Mouse (Mus musculus) forebrain, embryonic 13.5 days (tissue): ENCODE measurements around the gene Loxl1. TPM values are rescaled to one million over a fixed set of nuclear protein-coding genes. Genes with fewer than 3 reads are reported as not detected.

Experiments used
- ATAC-seq: fragments of 200-750 bp; cut with Nextera tagmentation; 2 replicates; pipeline ENCODE4 v1.8.0; 2017
- H3K27ac ChIP-seq: fragments of 300-500 bp; sonication (generic); 2 replicates; pipeline ENCODE4 v1.5.1; 2015; ENCODE audit warnings: inconsistent platforms, mild to moderate bottlenecking, moderate library complexity
- H3K27me3 ChIP-seq: fragments of 300-500 bp; sonication (generic); 2 replicates; pipeline ENCODE4 v1.6.1; 2015; ENCODE audit warnings: mild to moderate bottlenecking, inconsistent platforms
- H3K36me3 ChIP-seq: fragments of 300-500 bp; sonication (generic); 2 replicates; pipeline ENCODE4 v1.6.1; 2015; ENCODE audit warnings: mild to moderate bottlenecking, inconsistent platforms; ENCODE audit not compliant: poor library complexity, severe bottlenecking
- H3K4me1 ChIP-seq: fragments of 300-500 bp; sonication (generic); 2 replicates; pipeline ENCODE4 v1.6.1; 2015; ENCODE audit warnings: inconsistent platforms
- H3K4me2 ChIP-seq: fragments of 300-500 bp; sonication (generic); 2 replicates; pipeline ENCODE4 v1.6.1; 2015; ENCODE audit warnings: inconsistent platforms, mild to moderate bottlenecking, moderate library complexity
- H3K4me3 ChIP-seq: fragments of 300-500 bp; sonication (generic); 2 replicates; pipeline ENCODE4 v1.5.1; 2015; ENCODE audit warnings: mild to moderate bottlenecking, inconsistent platforms
- H3K9ac ChIP-seq: fragments of 300-500 bp; sonication (generic); 2 replicates; pipeline ENCODE4 v1.6.1; 2015; ENCODE audit warnings: mild to moderate bottlenecking, inconsistent platforms
- H3K9me3 ChIP-seq: fragments of 300-500 bp; sonication (generic); replicated peaks from 2 replicates; pipeline ENCODE4 v1.6.1; 2016; ENCODE audit warnings: inconsistent platforms
- WGBS: fragments of 180-500 bp; shearing (Covaris S2); methylation state at CpG from one replicate; pipeline ENCODE4 v1.1.7; 2015; 5-methylcytosine and 5-hydroxymethylcytosine counted together
- polyA plus RNA-seq: library from polyadenylated mRNA; unstranded; fragments of >200 nt; fragmentation: Nextera tagmentation; extraction: Ambion mirVana; gene quantifications from 2 replicates; pipeline ENCODE4 v1.2.1, GENCODE M21; 2015

Loxl1 gene
- polyA plus RNA-seq, 1 experiment from 2014 or later, result 5.0 TPM

GRCm38 (mm10) chr9:58310043-58310660, 2.8 kb downstream of the Loxl1 start:
- 79% methylated on average over 14 of the region's 14 CpGs for WGBS

GRCm38 (mm10) chr9:58308395-58308794, 4.6 kb downstream of the Loxl1 start:
- H3K36me3 ChIP-seq, result no peaks in the 10 kb centered on the region
- H3K4me1 ChIP-seq, result peaks cover 39% of the 10 kb centered on the region
- H3K4me2 ChIP-seq, result no peak overlapping the region
- H3K4me3 ChIP-seq, result no peak overlapping the region
- no peak for ATAC-seq
- no peak overlapping the region for H3K27ac ChIP-seq
- no peaks in the 10 kb centered on the region for H3K9me3 ChIP-seq
- 24% methylated on average over 6 of the region's 6 CpGs for WGBS
- peaks cover 29% of the 10 kb centered on the region for H3K27me3 ChIP-seq
- H3K9ac ChIP-seq, result no peak overlapping the region

More at GRCm38 (mm10) chr9:58310043-58310660, 2.8 kb downstream of the Loxl1 start:
- Histone ChIP-seq H3K36me3 (no peaks in the 10 kb centered on the region), H3K4me3 (no peak overlapping the region), H3K27ac (no peak overlapping the region), H3K9me3 (no peaks in the 10 kb centered on the region), H3K9ac (no peak overlapping the region), H3K4me2 (peak overlapping the region; percentile 10; the same call in 1 of the 2 replicates), H3K4me1 (peaks cover 48% of the 10 kb centered on the region), H3K27me3 (peaks cover 35% of the 10 kb centered on the region)
- ATAC-seq, result no peak

DNA sequence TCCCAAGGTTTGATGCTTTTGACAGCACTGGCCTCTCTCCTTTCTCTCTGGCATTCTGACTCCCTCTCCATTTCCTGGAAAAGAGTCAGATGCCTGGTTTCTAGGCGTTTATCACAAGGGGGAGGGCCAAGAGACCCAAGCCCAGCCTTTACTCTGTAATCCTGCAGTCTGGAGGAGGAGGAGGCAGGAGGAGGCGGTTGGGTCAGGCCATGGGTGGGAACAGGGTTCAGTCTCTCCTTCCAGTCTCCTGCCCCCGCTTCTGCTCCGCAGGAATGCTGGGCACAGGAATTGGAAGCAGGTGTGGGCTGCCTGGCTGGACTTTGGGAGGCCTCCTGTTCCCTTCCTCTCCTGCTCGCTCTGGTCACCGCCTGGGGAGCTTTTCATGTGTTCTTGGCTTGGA, 7.3 kb downstream of the Loxl1 start:
- Histone ChIP-seq H3K4me2 (no peak overlapping the region), H3K9me3 (no peaks in the 10 kb centered on the region), H3K27me3 (0 out of 2 replicates have a peak, but pooled peaks cover 5% of the 10 kb centered on the region), H3K36me3 (no peaks in the 10 kb centered on the region), H3K4me1 (peaks cover 20% of the 10 kb centered on the region), H3K27ac (no peak overlapping the region), H3K9ac (no peak overlapping the region), H3K4me3 (no peak overlapping the region)
- WGBS, result 22% methylated on average over 6 of the region's 6 CpGs
- no peak for ATAC-seq

DNA sequence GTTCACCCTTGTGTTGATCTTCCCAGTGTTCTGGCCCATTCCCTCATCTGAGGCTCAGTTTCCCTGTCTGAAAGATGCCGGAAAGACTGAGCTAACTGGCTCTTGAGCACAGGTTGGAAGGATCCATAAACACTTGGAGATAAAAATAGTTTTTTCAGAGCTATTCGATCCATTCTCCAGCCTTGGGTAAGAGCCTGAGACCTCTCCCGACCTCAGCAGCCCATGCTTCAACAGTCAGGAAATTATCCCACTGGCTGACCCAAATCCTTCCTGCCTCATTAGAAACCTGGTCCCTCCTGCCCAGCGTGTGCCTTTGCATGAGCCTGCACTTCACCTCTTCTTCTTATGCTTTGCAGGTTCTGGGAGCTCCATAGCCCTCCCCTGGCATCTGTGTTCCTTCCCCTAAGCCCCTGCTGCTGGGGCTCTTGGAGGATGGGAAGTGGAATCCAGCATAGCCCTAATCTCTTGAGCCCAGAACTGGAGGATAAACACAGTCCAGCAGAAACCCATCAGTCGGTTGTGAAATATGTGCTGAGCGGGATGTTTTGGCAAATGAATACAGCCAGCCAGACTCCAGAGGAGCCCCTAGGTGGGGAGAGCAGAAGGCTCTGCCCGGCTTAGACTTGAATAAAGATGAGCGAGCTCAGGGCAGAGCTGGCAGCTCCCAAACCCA, 9.3 kb downstream of the Loxl1 start:
- ATAC-seq, result no peak

DNA sequence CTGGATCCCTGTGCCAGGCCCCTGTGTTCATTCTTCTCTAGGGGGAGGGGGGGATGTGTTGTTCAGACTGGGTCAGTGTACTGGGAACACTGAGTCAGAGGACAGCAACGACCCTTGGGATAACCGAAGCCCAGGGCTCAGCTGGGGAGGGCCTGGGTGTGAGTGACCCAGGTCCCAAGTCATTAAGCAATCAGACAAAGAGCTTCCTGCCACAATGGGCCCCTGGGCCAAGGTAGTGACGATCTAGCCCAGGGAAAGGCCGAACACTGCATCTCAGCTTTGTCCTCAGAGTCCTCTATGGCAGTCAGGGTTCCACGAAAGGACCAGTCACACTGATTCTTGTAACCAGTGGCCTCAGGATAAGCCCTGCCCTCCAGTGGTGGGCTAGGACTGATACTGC, 9.9 kb downstream of the Loxl1 start:
- H3K27me3 ChIP-seq, result no peaks in the 10 kb centered on the region
- 58% methylated on average over 5 of the region's 5 CpGs for WGBS
- H3K9me3 ChIP-seq, result no peaks in the 10 kb centered on the region
- H3K36me3 ChIP-seq, result no peaks in the 10 kb centered on the region
- H3K4me3 ChIP-seq, result no peak overlapping the region
- H3K4me1 ChIP-seq, result peaks cover 7% of the 10 kb centered on the region
- no peak for ATAC-seq
- no peak overlapping the region for H3K4me2 ChIP-seq
- no peak overlapping the region for H3K9ac ChIP-seq
- no peak overlapping the region for H3K27ac ChIP-seq

More for the DNA sequence above, 9.3 kb downstream of the Loxl1 start:
- 67% methylated on average over 8 of the region's 8 CpGs for WGBS
- Histone ChIP-seq H3K9me3 (no peaks in the 10 kb centered on the region), H3K4me2 (no peak overlapping the region), H3K27me3 (no peaks in the 10 kb centered on the region), H3K4me1 (peaks cover 14% of the 10 kb centered on the region), H3K36me3 (no peaks in the 10 kb centered on the region), H3K27ac (no peak overlapping the region), H3K9ac (no peak overlapping the region), H3K4me3 (no peak overlapping the region)

DNA sequence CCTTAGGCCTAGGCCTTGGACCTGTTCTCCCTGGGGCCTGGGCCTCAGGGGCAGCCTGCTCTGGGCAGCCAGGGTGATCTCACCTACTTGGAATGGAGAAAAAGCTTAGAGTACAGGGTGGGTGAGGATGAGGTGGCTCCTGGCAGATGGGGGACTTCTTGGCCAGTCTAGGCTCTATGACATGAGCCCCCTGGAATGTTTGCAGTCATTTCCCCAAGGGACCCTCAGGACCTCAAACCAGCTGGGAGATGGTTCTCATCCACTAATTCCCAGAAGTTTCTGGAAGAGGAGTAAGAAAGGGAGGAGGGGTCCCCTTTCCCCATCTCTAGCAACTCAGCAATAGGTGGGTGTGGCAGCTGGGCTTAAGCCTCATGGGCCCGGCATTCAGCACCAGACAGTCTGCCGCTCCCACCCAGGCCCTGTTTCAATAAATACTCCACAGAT, 13.6 kb downstream of the Loxl1 start:
- H3K9ac ChIP-seq, result no peak overlapping the region
- 60% methylated on average over 2 of the region's 2 CpGs for WGBS
- H3K27ac ChIP-seq, result no peak overlapping the region
- no peaks in the 10 kb centered on the region for H3K27me3 ChIP-seq
- H3K4me1 ChIP-seq, result peaks cover 11% of the 10 kb centered on the region; the same call in 1 of the 2 replicates
- H3K9me3 ChIP-seq, result no peaks in the 10 kb centered on the region
- H3K36me3 ChIP-seq, result no peaks in the 10 kb centered on the region
- no peak overlapping the region for H3K4me2 ChIP-seq
- no peak for ATAC-seq
- no peak overlapping the region for H3K4me3 ChIP-seq

- no peaks in the 10 kb centered on the region for H3K36me3 ChIP-seq
Measured at GRCm38 (mm10) chr9:58297961-58298477, 15.0 kb downstream of the Loxl1 start.

GRCm38 (mm10) chr9:58297065-58297464, 15.9 kb downstream of the Loxl1 start:
- Histone ChIP-seq H3K9me3 (no peaks in the 10 kb centered on the region), H3K27ac (no peak overlapping the region), H3K4me1 (peaks cover 8% of the 10 kb centered on the region; the same call in 1 of the 2 replicates), H3K4me3 (no peak overlapping the region), H3K9ac (no peak overlapping the region), H3K27me3 (no peaks in the 10 kb centered on the region), H3K4me2 (no peak overlapping the region), H3K36me3 (no peaks in the 10 kb centered on the region)
- no peak for ATAC-seq
- 90% methylated on average over 6 of the region's 6 CpGs for WGBS

More at GRCm38 (mm10) chr9:58297961-58298477, 15.0 kb downstream of the Loxl1 start:
- H3K9ac ChIP-seq, result no peak overlapping the region
- H3K4me2 ChIP-seq, result no peak overlapping the region
- peaks cover 8% of the 10 kb centered on the region; the same call in 1 of the 2 replicates for H3K4me1 ChIP-seq
- H3K27ac ChIP-seq, result no peak overlapping the region
- H3K27me3 ChIP-seq, result no peaks in the 10 kb centered on the region
- ATAC-seq, result no peak
- WGBS, result 77% methylated on average over 4 of the region's 4 CpGs
- H3K4me3 ChIP-seq, result no peak overlapping the region
- no peaks in the 10 kb centered on the region for H3K9me3 ChIP-seq

GRCm38 (mm10) chr9:58295766-58296361, 17.1 kb downstream of the Loxl1 start:
- H3K9me3 ChIP-seq, result no peaks in the 10 kb centered on the region
- no peak overlapping the region for H3K4me3 ChIP-seq
- H3K4me2 ChIP-seq, result no peak overlapping the region
- no peaks in the 10 kb centered on the region for H3K27me3 ChIP-seq
- no peak overlapping the region for H3K9ac ChIP-seq
- peak overlapping the region; percentile 25 for H3K27ac ChIP-seq
- no peak for ATAC-seq
- 13% methylated on average over 9 of the region's 9 CpGs for WGBS
- peaks cover 8% of the 10 kb centered on the region; the same call in 1 of the 2 replicates for H3K4me1 ChIP-seq
- no peaks in the 10 kb centered on the region for H3K36me3 ChIP-seq

- Histone ChIP-seq H3K4me3 (no peak overlapping the region), H3K9me3 (no peaks in the 10 kb centered on the region), H3K9ac (no peak overlapping the region), H3K27me3 (no peaks in the 10 kb centered on the region), H3K4me1 (peaks cover 8% of the 10 kb centered on the region; the same call in 1 of the 2 replicates), H3K36me3 (no peaks in the 10 kb centered on the region), H3K4me2 (no peak overlapping the region), H3K27ac (no peak overlapping the region)
- WGBS, result 86% methylated on average over 3 of the region's 3 CpGs
- ATAC-seq, result no peak
Measured at GRCm38 (mm10) chr9:58295345-58295744, 17.6 kb downstream of the Loxl1 start.

DNA sequence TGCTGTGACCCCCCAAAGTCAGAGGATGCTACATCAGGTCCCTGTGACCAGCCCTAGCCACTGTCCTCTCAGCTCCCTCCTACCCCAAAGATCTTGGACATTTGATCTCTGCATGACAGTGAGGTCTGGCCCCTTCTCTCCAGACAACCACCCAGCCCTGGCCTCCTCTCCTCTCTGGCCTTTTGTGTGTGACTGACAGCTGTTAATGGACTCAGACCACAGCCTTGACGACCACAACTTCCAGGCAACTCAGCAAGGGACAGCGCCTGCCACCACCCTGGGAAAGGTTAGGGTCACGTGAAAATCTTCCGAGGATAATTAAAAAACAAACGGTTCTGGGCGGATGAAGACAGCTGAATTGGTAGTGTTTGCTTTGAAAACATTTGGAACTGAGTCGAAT, 18.5 kb downstream of the Loxl1 start:
- H3K9me3 ChIP-seq, result no peaks in the 10 kb centered on the region
- WGBS, result 64% methylated on average over 7 of the region's 7 CpGs
- no peak overlapping the region for H3K9ac ChIP-seq
- H3K27ac ChIP-seq, result no peak overlapping the region
- no peak overlapping the region for H3K4me3 ChIP-seq
- H3K4me2 ChIP-seq, result no peak overlapping the region
- ATAC-seq, result no peak
- no peaks in the 10 kb centered on the region for H3K27me3 ChIP-seq
- H3K36me3 ChIP-seq, result no peaks in the 10 kb centered on the region
- H3K4me1 ChIP-seq, result peaks cover 8% of the 10 kb centered on the region; the same call in 1 of the 2 replicates

DNA sequence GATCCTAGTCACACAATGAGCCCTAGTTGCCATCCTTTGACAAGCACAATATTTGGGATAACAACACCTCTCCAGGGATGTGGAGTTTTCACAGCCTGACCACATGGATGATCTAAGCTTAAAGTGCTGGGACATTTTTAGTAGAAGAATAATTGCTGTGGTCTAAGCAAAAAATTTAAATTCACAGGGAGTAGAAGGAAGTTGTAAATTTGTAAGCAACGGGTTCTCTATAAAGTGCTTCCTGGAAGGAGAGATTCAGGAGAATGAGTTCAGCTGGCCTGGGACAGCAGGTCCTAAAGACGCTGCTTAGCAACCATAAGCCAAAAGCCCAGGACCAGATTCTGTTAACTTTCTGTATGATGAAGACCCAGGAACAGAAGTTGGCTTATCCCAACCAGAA, 23.1 kb downstream of the Loxl1 start:
- Histone ChIP-seq H3K4me2 (no peak overlapping the region), H3K4me1 (no peaks in the 10 kb centered on the region), H3K27ac (no peak overlapping the region), H3K27me3 (no peaks in the 10 kb centered on the region), H3K36me3 (no peaks in the 10 kb centered on the region), H3K9me3 (no peaks in the 10 kb centered on the region), H3K4me3 (no peak overlapping the region), H3K9ac (no peak overlapping the region)
- WGBS, result 94% methylated on average over 2 of the region's 2 CpGs
- ATAC-seq, result no peak
